Mouse (Mus musculus) CH12.LX (cell line): ENCODE data around the gene Wnt7a. TPM values are rescaled to one million over a fixed set of nuclear protein-coding genes. Genes with fewer than 3 reads are reported as not detected.

Source experiments
- DNase-seq: peaks from one replicate; pipeline ENCODE4 v3.0.0-alpha.2; 2013; ENCODE audit errors: extremely low read depth
- H3K27ac ChIP-seq: 2 replicates; pipeline ENCODE4 v1.5.1; 2012; ENCODE audit warnings: low read depth, mild to moderate bottlenecking, control low read depth, moderate library complexity; ENCODE audit not compliant: insufficient read depth
- H3K27me3 ChIP-seq: replicated peaks from 2 replicates; pipeline ENCODE3; 2012; ENCODE audit warnings: inconsistent platforms
- H3K36me3 ChIP-seq, 2 experiments: replicated peaks in 1 of 2; 2 replicates each; pipeline versions ENCODE3 to v1.6.1; 2012; ENCODE audit warnings: inconsistent platforms in 1 of 2, low read length in 1 of 2, mild to moderate bottlenecking in 1 of 2, mixed read lengths in 1 of 2, moderate library complexity in 1 of 2; ENCODE audit not compliant: control insufficient read depth in 1 of 2, insufficient read depth in 1 of 2
- H3K4me1 ChIP-seq, 2 experiments: 2 replicates each; pipeline ENCODE4 v1.6.1; 2012; ENCODE audit warnings: inconsistent platforms in 1 of 2, moderate library complexity in 1 of 2; ENCODE audit not compliant: insufficient read depth in 2 of 2, control insufficient read depth in 1 of 2
- H3K4me2 ChIP-seq: 2 replicates; pipeline ENCODE4 v1.6.1; 2012; ENCODE audit warnings: low read depth, mild to moderate bottlenecking, control low read depth; ENCODE audit not compliant: poor library complexity, insufficient read depth, severe bottlenecking
- H3K4me3 ChIP-seq, 3 experiments: fragments of 150-350 bp in 1 of 3; sonication (generic) in 1 of 3; replicated peaks in 1 of 3; 2 replicates each; pipeline versions ENCODE3 to v1.5.1; 2011 to 2012; ENCODE audit warnings: low read depth in 2 of 3, low read length in 2 of 3, mild to moderate bottlenecking in 2 of 3, moderate library complexity in 2 of 3, control low read depth in 1 of 3, improper control_type of control experiment in 1 of 3, inconsistent platforms in 1 of 3, mixed read lengths in 1 of 3; ENCODE audit not compliant: poor library complexity in 1 of 3
- H3K79me2 ChIP-seq: replicated peaks from 2 replicates; pipeline ENCODE4 v1.6.1; 2012; ENCODE audit warnings: mild to moderate bottlenecking, moderate library complexity; ENCODE audit not compliant: control insufficient read depth, poor library complexity, insufficient read depth, severe bottlenecking; ENCODE audit errors: extremely low read depth
- H3K9ac ChIP-seq: 2 replicates; pipeline ENCODE4 v1.6.1; 2012; ENCODE audit warnings: low read depth, mild to moderate bottlenecking, control low read depth, moderate library complexity; ENCODE audit not compliant: insufficient read depth
- H3K9me3 ChIP-seq: replicated peaks from 2 replicates; pipeline ENCODE3; 2012; ENCODE audit warnings: low read length, inconsistent platforms, mixed read lengths
- CTCF ChIP-seq, 2 experiments: IDR thresholded peaks in 1 of 2; conservative IDR thresholded peaks in 1 of 2; 2 replicates each; pipeline ENCODE4 v1.5.1; 2011 to 2012; ENCODE audit warnings: low read depth in 2 of 2, low read length in 2 of 2, improper control_type of control experiment in 1 of 2, inconsistent platforms in 1 of 2, mild to moderate bottlenecking in 1 of 2, moderate library complexity in 1 of 2
- E2F4 ChIP-seq: IDR thresholded peaks from 2 replicates; pipeline ENCODE4 v1.6.1; 2011; ENCODE audit warnings: low read depth, low read length, improper control_type of control experiment; ENCODE audit not compliant: insufficient replicate concordance
- ETS1 ChIP-seq: conservative IDR thresholded peaks from 2 replicates; pipeline ENCODE4 v1.6.1; 2012; ENCODE audit warnings: low read depth, mild to moderate bottlenecking, inconsistent platforms, low read length, improper control_type of control experiment, moderate library complexity
- HCFC1 ChIP-seq: IDR thresholded peaks from 2 replicates; pipeline ENCODE4 v1.6.1; 2012; ENCODE audit warnings: low read depth, mild to moderate bottlenecking, inconsistent platforms, low read length, improper control_type of control experiment
- IRF4 ChIP-seq: IDR thresholded peaks from 2 replicates; pipeline ENCODE4 v1.6.1; 2014; ENCODE audit warnings: low read depth, mild to moderate bottlenecking, inconsistent platforms, low read length, improper control_type of control experiment
- JUN ChIP-seq: IDR thresholded peaks from 2 replicates; pipeline ENCODE4 v1.6.1; 2011; ENCODE audit warnings: low read depth, mild to moderate bottlenecking, low read length, improper control_type of control experiment, moderate library complexity; ENCODE audit not compliant: insufficient read depth
- JUND ChIP-seq: conservative IDR thresholded peaks from 2 replicates; pipeline ENCODE4 v1.6.1; 2011; ENCODE audit warnings: low read depth, low read length, improper control_type of control experiment
- KAT2A ChIP-seq: IDR thresholded peaks from 2 replicates; pipeline ENCODE4 v1.6.1; 2012; ENCODE audit warnings: low read length, improper control_type of control experiment, inconsistent platforms; ENCODE audit not compliant: insufficient replicate concordance
- MAFK ChIP-seq: IDR thresholded peaks from 2 replicates; pipeline ENCODE4 v1.6.1; 2011; ENCODE audit warnings: low read length, improper control_type of control experiment; ENCODE audit not compliant: insufficient replicate concordance
- MAX ChIP-seq: IDR thresholded peaks from 2 replicates; pipeline ENCODE4 v1.6.1; 2011; ENCODE audit warnings: low read length, improper control_type of control experiment
- NELFE ChIP-seq: IDR thresholded peaks from 2 replicates; pipeline ENCODE4 v1.6.1; 2011; ENCODE audit warnings: low read depth, low read length, improper control_type of control experiment
- NRF1 ChIP-seq: IDR thresholded peaks from 2 replicates; pipeline ENCODE4 v1.6.1; 2014; ENCODE audit warnings: low read depth, mild to moderate bottlenecking, inconsistent platforms, low read length, improper control_type of control experiment, moderate library complexity
- POLR2A ChIP-seq: IDR thresholded peaks from 2 replicates; pipeline ENCODE4 v1.6.1; 2011; ENCODE audit warnings: low read depth, mild to moderate bottlenecking, improper control_type of control experiment, low read length
- POLR2AphosphoS2 ChIP-seq: IDR thresholded peaks from 2 replicates; pipeline ENCODE4 v1.6.1; 2011; ENCODE audit warnings: low read depth, low read length, improper control_type of control experiment
- RAD21 ChIP-seq: IDR thresholded peaks from 2 replicates; pipeline ENCODE4 v1.6.1; 2011; ENCODE audit warnings: low read depth, mild to moderate bottlenecking, low read length, improper control_type of control experiment, moderate library complexity
- SIN3A ChIP-seq: IDR thresholded peaks from 2 replicates; pipeline ENCODE4 v1.6.1; 2012; ENCODE audit warnings: low read length, improper control_type of control experiment, inconsistent platforms
- TBP ChIP-seq: conservative IDR thresholded peaks from 2 replicates; pipeline ENCODE4 v1.6.1; 2011; ENCODE audit warnings: low read depth, low read length, improper control_type of control experiment
- TCF12 ChIP-seq: IDR thresholded peaks from 2 replicates; pipeline ENCODE4 v1.6.1; 2014; ENCODE audit warnings: low read depth, mild to moderate bottlenecking, inconsistent platforms, low read length, improper control_type of control experiment
- UBTF ChIP-seq: IDR thresholded peaks from 2 replicates; pipeline ENCODE4 v1.6.1; 2012; ENCODE audit warnings: low read depth, mild to moderate bottlenecking, inconsistent platforms, low read length, improper control_type of control experiment, moderate library complexity
- USF2 ChIP-seq: conservative IDR thresholded peaks from 2 replicates; pipeline ENCODE4 v1.6.1; 2011; ENCODE audit warnings: low read depth, low read length, improper control_type of control experiment
- ZC3H11A ChIP-seq: IDR thresholded peaks from 2 replicates; pipeline ENCODE4 v1.6.1; 2012; ENCODE audit warnings: low read depth, mild to moderate bottlenecking, inconsistent platforms, low read length, improper control_type of control experiment
- ZKSCAN1 ChIP-seq: IDR thresholded peaks from 2 replicates; pipeline ENCODE4 v1.6.1; 2012; ENCODE audit warnings: low read depth, inconsistent platforms, low read length, improper control_type of control experiment, borderline replicate concordance
- ZMIZ1 ChIP-seq: IDR thresholded peaks from 2 replicates; pipeline ENCODE4 v1.6.1; 2012; ENCODE audit warnings: low read depth, mild to moderate bottlenecking, inconsistent platforms, low read length, improper control_type of control experiment
- ZNF384 ChIP-seq: IDR thresholded peaks from 2 replicates; pipeline ENCODE4 v1.6.1; 2012; ENCODE audit warnings: low read depth, low read length, improper control_type of control experiment, inconsistent platforms
- dilution Hi-C: fragments of 300-500 bp; cut with MboI; formaldehyde crosslinking; loops from 2 replicates; pipeline ENCODE4 v1.14.3; 2020; ENCODE audit warnings: low sequenced_read_pairs; ENCODE audit not compliant: extremely low pct_unique_long_range_greater_than_20kb, extremely low pct_ligation_motif_present
- in situ Hi-C: fragments of 300-500 bp; cut with MboI; formaldehyde crosslinking; loops from 3 replicates; pipeline ENCODE4 v1.14.3; 2019; ENCODE audit warnings: low sequenced_read_pairs, low pct_ligation_motif_present, low pct_unique_long_range_greater_than_20kb, mixed read lengths
- polyA plus RNA-seq: library from polyadenylated mRNA; unstranded; fragments of >175 nt; gene quantifications from 2 replicates; pipeline ENCODE4 v1.2.1, GENCODE M21; 2012; ENCODE audit warnings: low read depth; ENCODE audit not compliant: insufficient read length
- total RNA-seq, 2 experiments: library from RNA; depleted of rRNA; stranded (reverse); fragments of 300-350 nt in 1 of 2; fragments of >200 nt in 1 of 2; gene quantifications; 2 replicates each; pipeline ENCODE4 v1.2.3; 2012 to 2014

Gene Wnt7a
- total and polyA plus RNA-seq, 3 experiments: not detected

GRCm38 (mm10) chr6:91383871-91384270 lies 27.3 kb downstream of the Wnt7a start:
- TF ChIP-seq ZMIZ1 (no peak), NELFE (no peak), MAX (no peak), KAT2A (no peak), ZC3H11A (no peak), UBTF (no peak), JUND (no peak), TBP (no peak), ZNF384 (no peak), CTCF (conservative IDR thresholded peaks at IDR 0.05 in 1 of 2, IDR thresholded peaks at IDR 0.05 in 1 of 2; ENCODE audit: low read depth in 2 of 2, low read length in 2 of 2) (no peak), SIN3A (no peak), ZKSCAN1 (no peak)
- H3K27me3 ChIP-seq: peaks cover 96% of the 10 kb centered on the region
- H3K4me2 ChIP-seq: no peak overlapping the region
- in situ Hi-C loops (no loop called here), dilution Hi-C loops (no loop called here)
- H3K36me3 ChIP-seq: no peaks in the 10 kb centered on the region
- no peak overlapping the region for H3K4me3 ChIP-seq
- H3K4me1 ChIP-seq: peaks cover 4 to 6% of the 10 kb centered on the region in 2 experiments; a peak in 2 of 4 replicates
- H3K79me2 ChIP-seq: no peaks in the 10 kb centered on the region
- no peak overlapping the region for H3K27ac ChIP-seq
- DNase-seq: no peak
- H3K9ac ChIP-seq: no peak overlapping the region
- H3K9me3 ChIP-seq: no peaks in the 10 kb centered on the region

- no peak overlapping the region for H3K27ac ChIP-seq
- H3K27me3 ChIP-seq: peaks cover 96% of the 10 kb centered on the region
- no peaks in the 10 kb centered on the region for H3K9me3 ChIP-seq
- no peak for DNase-seq
- H3K4me3 ChIP-seq: no peak overlapping the region
- H3K9ac ChIP-seq: no peak overlapping the region
- no peaks in the 10 kb centered on the region for H3K36me3 ChIP-seq
- peaks cover 4 to 6% of the 10 kb centered on the region in 2 experiments; a peak in 2 of 4 replicates for H3K4me1 ChIP-seq
- dilution Hi-C loops (no loop called here), in situ Hi-C loops (no loop called here)
- no peaks in the 10 kb centered on the region for H3K79me2 ChIP-seq
- TF ChIP-seq POLR2A (no peak), JUN (no peak), E2F4 (no peak), CTCF (conservative IDR thresholded peaks at IDR 0.05 in 1 of 2, IDR thresholded peaks at IDR 0.05 in 1 of 2; ENCODE audit: low read depth in 2 of 2, low read length in 2 of 2) (no peak), KAT2A (no peak), NRF1 (no peak), TBP (no peak), HCFC1 (no peak), USF2 (no peak), ETS1 (no peak), TCF12 (no peak), POLR2AphosphoS2 (no peak), RAD21 (no peak), IRF4 (no peak), MAFK (no peak), JUND (no peak)
- H3K4me2 ChIP-seq: no peak overlapping the region
Measured at GRCm38 (mm10) chr6:91383303-91383702, 27.9 kb downstream of the Wnt7a start.
